Mouse (Mus musculus) cerebellum, postnatal 14 days (tissue): ENCODE measurements at regions not wholly inside any gene's neighbourhood (a gene's known extent, or its start where the extent isn't known, plus 50 kb on each side); places are given as distances from the start of the nearest gene placed in this dataset.

Source experiments
- DNase-seq, 2 experiments: peaks; one replicate each; pipeline ENCODE4 v3.0.0; 2021; ENCODE audit warnings: mixed read lengths in 2 of 2

DNA sequence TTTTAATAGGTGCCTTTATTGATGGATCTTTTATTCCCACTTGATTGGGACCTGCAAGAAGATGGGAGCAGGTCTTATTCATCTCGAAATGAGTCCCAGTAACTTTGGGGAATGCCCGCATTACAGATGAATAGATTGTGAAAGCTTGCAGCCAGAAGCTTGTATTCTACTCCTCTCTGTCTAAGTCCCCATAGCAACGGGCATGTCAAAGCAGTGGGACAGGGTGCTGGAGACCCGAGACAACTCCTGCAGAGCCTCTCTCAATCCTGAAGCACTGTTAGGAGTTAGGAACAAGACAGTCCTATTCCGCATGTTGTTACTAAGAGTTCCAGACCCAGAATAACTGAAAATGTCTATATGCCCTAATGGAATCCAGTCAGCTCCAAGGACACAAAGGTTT is 233.1 kb downstream of the Ube2cbp start:
- DNase-seq: no peak

DNA sequence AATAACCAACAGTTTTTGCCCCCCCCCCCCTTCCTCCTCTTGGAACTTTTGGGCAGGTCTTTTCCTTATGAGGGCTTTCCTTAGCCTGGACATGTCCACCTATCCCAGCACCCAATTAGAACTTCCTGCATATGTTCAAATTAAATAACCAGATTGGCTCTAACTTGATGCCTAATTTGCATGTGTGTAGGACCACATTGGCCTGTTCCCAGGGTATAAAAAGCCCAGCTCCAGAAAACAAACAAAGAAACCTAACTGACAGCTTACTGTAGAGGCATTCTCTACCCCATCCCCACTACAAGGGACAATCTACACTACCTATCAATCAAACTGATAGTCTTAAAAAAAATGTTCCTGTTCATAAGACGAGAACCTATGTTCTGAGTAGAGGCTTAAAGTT is 232.6 kb downstream of the Ube2cbp start:
- no peak for DNase-seq

DNA sequence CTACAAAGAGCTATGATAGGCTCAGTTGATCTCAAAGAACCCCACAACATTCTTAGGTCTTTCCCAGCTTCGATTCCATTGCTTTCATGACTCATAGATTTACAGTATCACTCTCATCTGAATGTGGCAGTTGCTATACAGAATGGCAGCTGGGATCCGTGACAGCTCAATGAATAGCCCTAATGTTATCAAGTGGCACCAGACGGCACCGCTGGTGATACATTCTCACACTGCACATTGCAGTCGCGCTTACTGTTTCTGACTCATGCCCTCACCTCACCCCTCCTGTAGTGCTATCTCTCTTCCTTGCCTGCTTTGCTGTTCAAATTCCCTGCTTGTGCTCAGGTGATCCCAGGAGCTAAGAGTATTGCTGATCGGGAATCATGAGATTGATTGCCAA is 231.0 kb downstream of the Ube2cbp start:
- DNase-seq: no peak

DNA sequence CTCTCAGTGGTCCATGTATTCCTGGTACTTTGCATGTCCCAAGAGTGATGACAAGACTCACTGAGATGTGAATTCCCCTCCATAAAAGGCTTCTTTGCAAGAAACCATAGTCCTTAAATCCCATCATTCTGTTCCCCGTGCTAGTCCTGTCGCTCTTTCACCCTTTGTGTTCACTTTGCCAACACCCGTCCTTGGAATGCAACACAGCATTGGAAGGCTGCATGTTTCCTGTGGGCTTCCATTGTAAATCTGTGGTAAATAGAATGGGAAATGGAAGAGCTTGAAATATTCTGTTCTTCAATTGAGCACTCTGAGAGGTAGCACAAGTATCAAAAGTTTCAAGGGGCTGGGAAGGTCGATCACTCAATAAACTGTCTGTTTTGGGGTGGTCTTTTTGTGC is 226.1 kb downstream of the Ube2cbp start:
- no peak for DNase-seq

DNA sequence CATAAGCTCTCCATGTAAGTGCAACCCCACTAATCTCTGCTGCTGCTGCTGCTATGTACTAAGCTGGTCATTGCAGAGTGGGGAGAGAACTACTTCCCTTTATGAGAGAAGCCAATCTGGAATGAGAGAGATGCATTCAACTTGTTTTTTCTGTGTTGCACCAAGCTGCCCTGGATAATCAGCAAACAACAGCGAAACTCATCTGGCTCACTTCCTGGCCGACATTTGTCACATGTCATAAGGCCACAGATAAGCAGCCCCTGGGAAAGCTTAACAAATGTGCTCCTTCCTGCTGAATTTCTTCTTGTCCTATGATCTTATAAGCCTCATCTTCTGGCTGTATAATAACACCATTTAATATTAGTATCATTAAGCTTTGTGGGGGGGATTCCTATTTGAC is 224.5 kb downstream of the Ube2cbp start:
- peak in 1 of 2 experiments; percentile 7 for DNase-seq

DNA sequence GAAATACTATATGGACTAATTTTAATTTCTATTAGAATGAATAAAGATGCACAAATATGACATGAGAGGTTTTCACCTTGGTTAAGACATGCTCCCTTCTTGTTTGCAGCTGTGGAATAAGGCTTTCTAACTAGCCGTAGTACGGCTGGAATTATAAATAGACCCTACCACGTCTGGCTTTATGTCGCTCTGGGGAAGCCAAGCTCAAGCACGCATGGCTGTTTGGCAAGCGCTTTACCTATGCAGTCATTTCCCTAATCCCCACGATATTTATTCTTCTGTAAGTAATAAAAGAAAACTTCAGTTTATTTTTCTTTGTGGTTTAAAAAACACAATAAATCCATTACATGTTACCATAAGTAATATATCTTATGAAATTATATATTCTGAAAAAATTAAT is 223.9 kb downstream of the Ube2cbp start:
- no peak for DNase-seq

DNA sequence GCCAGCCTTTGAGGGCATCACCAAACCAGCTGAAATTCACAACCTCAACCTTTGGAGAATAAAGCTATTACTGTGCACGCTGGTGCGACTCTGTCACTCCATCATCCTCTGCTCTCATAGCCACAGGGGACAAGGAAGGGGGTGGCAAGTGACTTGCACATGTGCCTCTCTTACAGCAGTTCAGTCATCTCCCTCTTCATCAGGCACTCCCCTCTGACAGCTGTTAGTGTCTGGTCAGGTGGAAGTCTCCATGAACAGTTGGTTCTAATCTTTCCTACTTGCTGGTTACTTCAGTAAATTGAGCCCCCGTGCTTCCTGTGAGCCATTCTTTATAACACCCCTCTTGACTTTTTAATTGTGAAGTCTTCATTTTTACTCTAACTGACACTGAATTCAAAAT is 214.6 kb downstream of the Ube2cbp start:
- no peak for DNase-seq

DNA sequence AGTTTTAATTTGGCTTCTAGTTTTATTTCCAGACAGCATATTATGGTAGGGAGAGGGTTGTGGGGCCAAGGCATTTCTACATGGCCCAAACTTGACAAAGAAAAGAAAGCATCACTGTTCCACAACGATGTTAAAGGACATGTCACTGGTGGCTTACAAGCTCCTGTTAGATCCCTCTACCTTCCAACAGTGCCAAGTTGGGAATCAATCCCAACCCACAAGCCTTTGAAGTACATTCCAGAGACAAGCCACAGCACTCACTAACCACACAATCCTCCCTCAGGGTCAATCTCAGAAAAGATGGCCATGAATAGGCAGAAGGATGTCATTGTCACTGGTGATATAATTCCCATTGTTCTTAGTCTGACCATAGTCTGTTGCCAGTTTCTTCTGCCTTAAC is 213.4 kb downstream of the Ube2cbp start:
- DNase-seq: no peak
